Mouse (Mus musculus): ENCODE measurements around the gene Parp2. TPM values are rescaled to one million over a fixed set of nuclear protein-coding genes. Genes with fewer than 3 reads are reported as not detected.
A peak's percentile ranks its signal among the peaks of the same experiment; 100 is the strongest.
"Not testable (repeated sequence)": the region's sequence is repeated elsewhere in the genome, so short reads cannot be mapped to it uniquely, and the experiment has no call there.

The Parp2 gene
- polyA plus RNA-seq, 1 experiment: 3.0 TPM

DNA sequence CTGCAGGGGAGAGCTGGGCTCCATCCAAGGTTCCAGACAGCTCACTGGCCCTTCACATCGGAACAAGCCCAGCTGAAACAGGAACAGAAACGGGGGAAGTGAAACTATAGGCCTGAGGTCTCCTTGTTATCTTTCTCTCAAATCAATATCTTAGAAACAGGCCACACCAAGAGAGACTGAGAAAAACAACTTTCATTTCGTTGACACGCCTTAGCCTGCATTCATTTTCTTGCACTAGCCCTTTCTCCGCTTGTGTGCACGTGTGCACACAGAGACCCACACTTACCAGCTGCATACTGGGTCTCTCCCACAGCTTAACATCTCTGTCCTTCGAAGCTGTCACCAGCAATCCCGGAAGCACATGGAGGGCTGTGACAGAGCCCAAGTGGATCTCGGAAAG, 16.6 kb downstream of the Parp2 start:
- Histone ChIP-seq H3K4me3 (replicated peaks) (no peak overlapping the region), H3K36me3 (replicated peaks; ENCODE audit: low read length) (peaks cover 72% of the 10 kb centered on the region), H3K4me1 (peaks cover 5% of the 10 kb centered on the region; the same call in 1 of the 2 replicates), H3K9me3 (no peaks in the 10 kb centered on the region), H3K27me3 (replicated peaks) (no peaks in the 10 kb centered on the region)
- TF ChIP-seq GATA1 (IDR thresholded peaks at IDR 0.05; ENCODE audit: borderline replicate concordance, low read length) (no peak), FLI1 (IDR thresholded peaks at IDR 0.05; ENCODE audit: low read length) (no peak)

DNA sequence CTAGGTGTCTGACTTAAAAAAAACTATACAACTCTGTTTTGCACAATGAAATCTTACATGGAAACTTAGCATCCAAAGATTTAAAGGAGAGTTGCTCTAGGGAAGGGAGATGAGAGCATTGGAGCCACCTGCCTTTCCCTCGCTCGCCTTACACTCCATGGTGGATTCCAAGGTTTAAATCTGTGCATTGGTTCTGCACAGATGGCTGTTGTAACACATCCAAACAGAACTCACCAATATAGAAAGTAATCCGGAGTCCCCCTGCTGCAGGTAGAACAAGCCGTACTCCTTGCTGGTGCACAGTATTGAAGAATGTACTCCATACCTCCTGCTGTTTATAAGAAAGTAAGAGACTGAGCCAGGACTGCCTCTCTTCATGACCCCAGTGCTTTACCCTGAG, 18.9 kb downstream of the Parp2 start:
- Histone ChIP-seq H3K36me3 (replicated peaks; ENCODE audit: low read length) (peaks cover 71% of the 10 kb centered on the region), H3K9me3 (no peaks in the 10 kb centered on the region), H3K27me3 (replicated peaks) (no peaks in the 10 kb centered on the region)

DNA sequence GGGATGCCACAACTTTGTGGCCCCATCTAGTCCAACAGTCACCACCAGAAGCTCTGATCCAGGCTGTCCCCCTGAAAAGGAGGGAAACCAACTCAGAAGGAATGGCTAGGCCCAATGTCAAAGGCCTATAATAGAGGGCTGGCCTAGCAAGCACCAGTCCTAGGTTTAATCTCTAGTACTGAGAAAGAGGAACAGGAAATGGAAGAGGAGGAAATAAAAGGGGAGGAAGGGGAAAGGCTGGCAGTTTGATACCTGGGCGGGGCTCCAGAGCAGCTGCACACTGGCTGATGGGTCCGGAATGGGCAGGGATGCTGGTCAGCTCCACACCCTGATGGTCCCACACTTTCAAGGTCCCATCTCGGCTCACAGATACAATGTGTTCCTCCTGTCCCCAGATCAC, 22.2 kb downstream of the Parp2 start:
- H3K27me3 ChIP-seq (replicated peaks): no peaks in the 10 kb centered on the region
- no peaks in the 10 kb centered on the region for H3K9me3 ChIP-seq
- TF ChIP-seq FLI1 (IDR thresholded peaks at IDR 0.05; ENCODE audit: low read length) (no peak), GATA1 (IDR thresholded peaks at IDR 0.05; ENCODE audit: borderline replicate concordance, low read length) (no peak)
- no peak overlapping the region for H3K4me3 ChIP-seq (replicated peaks)
- H3K4me1 ChIP-seq: peaks cover 25% of the 10 kb centered on the region
- H3K36me3 ChIP-seq (replicated peaks; ENCODE audit: low read length): peaks cover 58% of the 10 kb centered on the region

More for the DNA sequence above, 18.9 kb downstream of the Parp2 start:
- TF ChIP-seq GATA1 (IDR thresholded peaks at IDR 0.05; ENCODE audit: borderline replicate concordance, low read length): no peak
- peaks cover 11% of the 10 kb centered on the region for H3K4me1 ChIP-seq
- H3K4me3 ChIP-seq (replicated peaks): no peak overlapping the region

DNA sequence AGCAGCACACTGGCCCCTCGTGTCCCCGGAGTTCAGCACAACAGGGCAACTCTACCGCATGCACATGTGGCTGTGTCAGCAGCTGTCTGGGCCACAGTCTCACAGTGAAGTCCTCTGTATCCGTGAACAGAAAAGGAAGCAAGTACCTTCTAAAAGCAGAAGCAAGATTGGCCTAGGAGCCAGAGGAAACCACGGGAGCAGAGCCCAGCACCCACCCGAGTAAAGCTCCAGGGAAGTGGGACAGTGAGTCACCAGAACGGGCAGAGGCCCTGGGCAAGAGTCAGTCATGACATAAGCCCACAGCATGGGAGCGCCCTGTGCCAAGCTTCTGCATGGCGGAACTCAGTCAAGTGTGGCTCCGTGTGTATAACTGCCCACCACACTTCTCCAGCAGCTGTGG, 26.3 kb downstream of the Parp2 start:
- H3K9me3 ChIP-seq: no peaks in the 10 kb centered on the region
- H3K27me3 ChIP-seq (replicated peaks): no peaks in the 10 kb centered on the region
- H3K4me3 ChIP-seq (replicated peaks): peak overlapping the region; percentile 66
- H3K36me3 ChIP-seq (replicated peaks; ENCODE audit: low read length): peaks cover 73% of the 10 kb centered on the region
- peaks cover 26% of the 10 kb centered on the region for H3K4me1 ChIP-seq
- TF ChIP-seq FLI1 (IDR thresholded peaks at IDR 0.05; ENCODE audit: low read length) (no peak), GATA1 (IDR thresholded peaks at IDR 0.05; ENCODE audit: borderline replicate concordance, low read length) (no peak)

DNA sequence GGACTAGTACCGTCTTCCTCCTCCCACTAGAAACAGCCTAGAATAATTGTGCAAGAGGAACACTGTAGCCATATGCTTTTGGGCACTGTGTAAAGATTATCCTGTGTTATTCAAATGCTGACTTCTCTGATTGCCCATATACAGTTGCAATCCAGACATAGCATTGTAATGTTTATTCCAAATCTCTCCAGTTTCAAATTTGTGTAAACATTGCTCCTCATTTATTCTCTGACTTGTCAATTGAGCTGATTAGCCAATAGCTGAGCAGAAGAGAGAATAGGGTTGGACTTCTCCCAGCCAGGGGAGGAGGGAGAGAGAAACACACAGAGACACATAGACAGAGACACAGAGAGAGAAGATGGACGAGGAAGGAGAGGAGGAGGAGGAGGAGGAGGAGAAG, 26.8 kb downstream of the Parp2 start:
- TF ChIP-seq FLI1 (IDR thresholded peaks at IDR 0.05; ENCODE audit: low read length): no peak
- no peak for TF ChIP-seq GATA1 (IDR thresholded peaks at IDR 0.05; ENCODE audit: borderline replicate concordance, low read length)
- Histone ChIP-seq H3K4me1 (peaks cover 26% of the 10 kb centered on the region), H3K27me3 (replicated peaks) (no peaks in the 10 kb centered on the region), H3K4me3 (replicated peaks) (peak overlapping the region; percentile 28), H3K36me3 (replicated peaks; ENCODE audit: low read length) (peaks cover 71% of the 10 kb centered on the region), H3K9me3 (no peaks in the 10 kb centered on the region)

DNA sequence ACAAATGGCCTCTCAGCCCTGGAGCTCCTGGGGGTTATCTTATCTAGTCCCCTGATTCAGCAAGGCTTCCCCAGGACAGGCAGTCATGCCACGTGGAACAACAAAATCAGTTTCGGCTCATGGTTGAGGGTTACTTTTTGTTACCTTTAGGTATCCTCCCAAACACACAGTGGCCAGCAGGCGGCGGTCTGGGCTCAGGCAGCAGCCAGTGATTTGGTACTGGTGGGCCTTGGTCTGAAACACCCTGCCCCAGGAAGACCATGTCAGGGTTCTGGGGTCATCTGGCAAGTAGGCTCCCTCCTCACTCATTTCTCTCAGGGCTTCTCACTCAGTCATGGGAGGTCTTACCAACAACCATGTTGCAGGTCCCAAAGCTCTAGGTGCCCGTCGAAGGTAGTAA, 29.6 kb downstream of the Parp2 start:
- TF ChIP-seq GATA1 (IDR thresholded peaks at IDR 0.05; ENCODE audit: borderline replicate concordance, low read length) (no peak), FLI1 (IDR thresholded peaks at IDR 0.05; ENCODE audit: low read length) (no peak)
- H3K36me3 ChIP-seq (replicated peaks; ENCODE audit: low read length): peaks cover 59% of the 10 kb centered on the region
- no peak overlapping the region for H3K4me3 ChIP-seq (replicated peaks)
- H3K9me3 ChIP-seq: no peaks in the 10 kb centered on the region
- H3K4me1 ChIP-seq: peaks cover 29% of the 10 kb centered on the region
- no peaks in the 10 kb centered on the region for H3K27me3 ChIP-seq (replicated peaks)

DNA sequence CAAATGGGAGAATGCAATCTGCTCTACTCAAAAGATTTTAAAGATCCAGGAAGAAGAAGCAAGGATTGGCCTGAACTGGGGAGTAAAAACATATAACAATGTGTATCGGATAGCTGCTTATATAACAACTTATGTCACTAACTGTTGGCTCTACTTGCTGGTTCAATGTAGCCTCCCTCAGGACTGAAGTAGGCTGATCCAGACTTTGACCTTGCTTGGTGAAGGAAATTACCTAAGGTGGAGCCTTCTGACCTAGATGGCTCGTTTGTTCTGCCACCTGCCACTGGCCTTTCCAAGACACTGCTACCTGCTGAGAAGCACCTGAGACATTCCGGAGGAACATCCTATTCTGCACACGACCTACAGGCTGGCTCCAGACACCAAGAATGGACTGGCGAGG, 48.1 kb downstream of the Parp2 start:
- TF ChIP-seq FLI1 (IDR thresholded peaks at IDR 0.05; ENCODE audit: low read length) (no peak), GATA1 (IDR thresholded peaks at IDR 0.05; ENCODE audit: borderline replicate concordance, low read length) (no peak)
- Histone ChIP-seq H3K36me3 (replicated peaks; ENCODE audit: low read length) (peaks cover 69% of the 10 kb centered on the region), H3K9me3 (no peaks in the 10 kb centered on the region), H3K27me3 (replicated peaks) (no peaks in the 10 kb centered on the region), H3K4me1 (no peaks in the 10 kb centered on the region), H3K4me3 (replicated peaks) (no peak overlapping the region)

DNA sequence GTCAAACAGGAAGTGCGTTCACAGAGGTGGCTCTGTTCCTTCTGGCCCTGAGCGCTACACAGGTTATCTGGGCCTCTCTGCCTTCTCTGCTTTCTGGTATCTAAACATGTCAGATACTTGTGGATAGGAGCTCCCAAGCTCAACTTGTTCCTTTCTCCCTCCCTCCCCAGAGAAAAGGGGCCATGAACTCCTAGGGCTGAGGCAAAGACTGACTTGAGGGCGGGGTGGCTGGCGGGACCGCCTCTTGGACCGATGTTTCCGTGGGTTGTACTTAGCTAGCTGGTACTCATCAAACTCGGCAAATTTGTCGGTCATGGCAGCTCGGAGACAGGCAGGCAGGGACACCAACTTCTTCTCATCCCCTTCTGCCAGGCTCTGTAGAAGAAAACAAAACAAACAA, 55.0 kb downstream of the Parp2 start:
- Histone ChIP-seq H3K36me3 (replicated peaks; ENCODE audit: low read length) (peaks cover 64% of the 10 kb centered on the region), H3K4me1 (peaks cover 13% of the 10 kb centered on the region), H3K4me3 (replicated peaks) (no peak overlapping the region), H3K27me3 (replicated peaks) (no peaks in the 10 kb centered on the region), H3K9me3 (no peaks in the 10 kb centered on the region)
- TF ChIP-seq FLI1 (IDR thresholded peaks at IDR 0.05; ENCODE audit: low read length) (no peak), GATA1 (IDR thresholded peaks at IDR 0.05; ENCODE audit: borderline replicate concordance, low read length) (no peak)

DNA sequence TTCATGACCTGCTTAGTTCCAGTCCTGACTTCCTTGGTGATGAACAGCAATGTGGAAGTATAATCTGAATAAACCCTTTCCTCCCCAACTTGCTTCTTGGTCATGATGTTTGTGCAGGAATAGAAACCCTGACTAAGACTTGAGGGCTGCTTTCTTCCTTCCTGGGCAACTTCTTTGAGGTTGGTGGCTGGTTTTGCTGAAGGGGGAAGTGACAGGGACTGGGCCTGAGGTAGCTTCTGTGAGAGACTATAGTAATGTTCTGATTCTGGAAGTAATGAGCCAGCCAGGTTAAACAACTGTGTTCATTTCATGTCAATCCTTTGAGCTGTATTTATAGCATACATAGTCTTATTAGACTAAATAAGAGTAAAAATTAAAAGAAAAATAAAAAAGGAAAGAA, 57.4 kb downstream of the Parp2 start:
- not testable (repeated sequence) for H3K4me3 ChIP-seq (replicated peaks); H3K9me3 ChIP-seq; H3K27me3 ChIP-seq (replicated peaks)
- Histone ChIP-seq H3K36me3 (replicated peaks; ENCODE audit: low read length) (peaks cover 53% of the 10 kb centered on the region), H3K4me1 (peaks cover 17% of the 10 kb centered on the region)

DNA sequence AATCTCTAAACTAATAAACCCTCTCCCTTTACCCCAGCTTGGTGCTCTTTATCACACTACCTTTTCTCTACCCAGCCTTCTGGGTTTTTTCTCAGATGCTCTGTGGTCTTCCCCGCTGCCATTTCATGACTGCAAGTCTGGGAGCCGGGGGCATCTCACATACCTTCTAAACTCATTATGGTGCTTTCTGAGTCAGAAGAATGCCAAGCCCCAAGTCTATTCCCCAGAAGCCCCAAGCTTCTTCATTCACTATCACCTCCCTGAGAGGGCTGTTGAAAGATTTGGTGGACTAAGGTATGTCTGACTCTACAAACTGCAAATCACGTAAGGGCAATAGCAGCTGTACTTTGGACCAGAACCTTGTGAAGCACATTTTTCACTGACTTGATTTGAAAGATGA, 59.3 kb downstream of the Parp2 start:
- Histone ChIP-seq H3K36me3 (replicated peaks; ENCODE audit: low read length) (peaks cover 37% of the 10 kb centered on the region), H3K4me1 (peaks cover 22% of the 10 kb centered on the region), H3K9me3 (no peaks in the 10 kb centered on the region), H3K27me3 (replicated peaks) (no peaks in the 10 kb centered on the region), H3K4me3 (replicated peaks) (no peak overlapping the region)
- TF ChIP-seq GATA1 (IDR thresholded peaks at IDR 0.05; ENCODE audit: borderline replicate concordance, low read length) (no peak), FLI1 (IDR thresholded peaks at IDR 0.05; ENCODE audit: low read length) (no peak)

DNA sequence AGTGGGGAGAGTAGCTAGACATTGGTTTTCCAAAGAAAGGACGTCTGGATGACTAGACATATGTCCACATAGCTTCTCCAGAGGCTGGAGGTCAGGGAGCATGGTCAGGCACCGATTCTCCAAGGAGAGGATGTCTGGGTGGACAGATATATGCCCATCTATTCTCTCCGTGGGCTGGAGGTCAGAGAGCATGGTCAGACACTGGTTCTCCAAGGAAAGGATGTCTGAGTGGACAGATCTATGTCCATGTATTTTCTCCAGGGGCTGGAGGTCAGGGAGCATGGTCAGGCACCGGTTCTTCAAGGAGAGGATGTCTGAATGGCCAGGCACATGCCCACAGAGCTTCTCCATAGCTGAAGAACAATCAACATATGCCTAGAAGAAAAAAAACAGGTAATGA, 60.6 kb downstream of the Parp2 start:
- TF ChIP-seq FLI1 (IDR thresholded peaks at IDR 0.05; ENCODE audit: low read length) (no peak), GATA1 (IDR thresholded peaks at IDR 0.05; ENCODE audit: borderline replicate concordance, low read length) (no peak)
- H3K9me3 ChIP-seq: no peaks in the 10 kb centered on the region
- H3K36me3 ChIP-seq (replicated peaks; ENCODE audit: low read length): peaks cover 29% of the 10 kb centered on the region

More for the DNA sequence above, 60.6 kb downstream of the Parp2 start:
- no peak overlapping the region for H3K4me3 ChIP-seq (replicated peaks)
- no peaks in the 10 kb centered on the region for H3K27me3 ChIP-seq (replicated peaks)
- peaks cover 22% of the 10 kb centered on the region for H3K4me1 ChIP-seq

Data from megakaryocyte, embryonic 14.5 days (primary cell).